Mouse (Mus musculus): ENCODE results near the gene Pabpn1l. TPM values are rescaled to one million over a fixed set of nuclear protein-coding genes. Genes with fewer than 3 reads are reported as not detected.
A peak's percentile ranks its signal among the peaks of the same experiment; 100 is the strongest.

The Pabpn1l gene
- polyA plus RNA-seq, 1 experiment from 2014 or later: not detected

GRCm38 (mm10) chr8:122661894-122662293, 39.4 kb upstream of the Pabpn1l start:
- no peak overlapping the region for H3K4me3 ChIP-seq
- peaks cover 62% of the 10 kb centered on the region for H3K4me1 ChIP-seq (replicated peaks)
- no peak overlapping the region for H3K27ac ChIP-seq
- H3K27me3 ChIP-seq: no peaks in the 10 kb centered on the region
- H3K9me3 ChIP-seq (replicated peaks): no peaks in the 10 kb centered on the region
- ATAC-seq (replicated peaks; ENCODE audit: insufficient number of reproducible peaks, insufficient read depth, low FRiP score, low read depth): no peak
- no peaks in the 10 kb centered on the region for H3K36me3 ChIP-seq
- H3K4me2 ChIP-seq: no peak overlapping the region
- 78% methylated on average over 2 of the region's 2 CpGs for WGBS
- H3K9ac ChIP-seq: no peak overlapping the region

DNA sequence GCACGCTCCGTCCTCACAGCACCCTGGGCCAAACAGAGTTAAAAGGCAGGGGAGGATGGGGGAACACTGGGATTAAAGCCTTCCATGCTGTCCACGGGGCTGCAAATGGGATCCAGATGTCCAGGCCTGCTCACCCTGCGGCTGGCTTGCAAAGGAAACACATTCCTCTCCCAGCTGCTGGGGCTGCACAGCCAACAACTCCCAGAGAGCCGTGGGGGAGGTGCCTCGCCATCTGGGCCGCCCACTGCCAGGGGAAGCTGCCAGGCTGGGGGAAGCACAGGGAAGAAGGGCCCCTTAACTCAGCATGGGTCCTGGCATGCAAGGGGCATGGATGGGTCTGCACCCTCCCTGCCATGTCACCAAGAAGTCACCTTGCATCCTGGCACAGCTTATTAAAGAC, 38.6 kb upstream of the Pabpn1l start:
- H3K4me3 ChIP-seq: no peak overlapping the region
- H3K9ac ChIP-seq: no peak overlapping the region
- ATAC-seq (replicated peaks; ENCODE audit: insufficient number of reproducible peaks, insufficient read depth, low FRiP score, low read depth): peak; percentile 52
- no peaks in the 10 kb centered on the region for H3K9me3 ChIP-seq (replicated peaks)
- H3K4me2 ChIP-seq: 0 out of 2 replicates have a peak overlapping the region, but pooled peaks have one; percentile 4
- WGBS: 25% methylated on average over 7 of the region's 7 CpGs
- no peaks in the 10 kb centered on the region for H3K36me3 ChIP-seq
- H3K27me3 ChIP-seq: no peaks in the 10 kb centered on the region
- peak overlapping the region; percentile 50 for H3K27ac ChIP-seq
- H3K4me1 ChIP-seq (replicated peaks): peaks cover 59% of the 10 kb centered on the region

GRCm38 (mm10) chr8:122660022-122660421, 37.5 kb upstream of the Pabpn1l start:
- Histone ChIP-seq H3K9ac (no peak overlapping the region), H3K4me1 (replicated peaks) (peaks cover 59% of the 10 kb centered on the region), H3K27ac (no peak overlapping the region), H3K27me3 (no peaks in the 10 kb centered on the region), H3K4me3 (no peak overlapping the region), H3K9me3 (replicated peaks) (no peaks in the 10 kb centered on the region), H3K36me3 (no peaks in the 10 kb centered on the region), H3K4me2 (no peak overlapping the region)
- 79% methylated on average over 2 of the region's 2 CpGs for WGBS
- no peak for ATAC-seq (replicated peaks; ENCODE audit: insufficient number of reproducible peaks, insufficient read depth, low FRiP score, low read depth)

- no peak for ATAC-seq (replicated peaks; ENCODE audit: insufficient number of reproducible peaks, insufficient read depth, low FRiP score, low read depth)
- Histone ChIP-seq H3K4me2 (no peak overlapping the region), H3K36me3 (no peaks in the 10 kb centered on the region), H3K4me1 (replicated peaks) (peaks cover 60% of the 10 kb centered on the region), H3K27ac (no peak overlapping the region), H3K4me3 (no peak overlapping the region), H3K9ac (no peak overlapping the region), H3K9me3 (replicated peaks) (no peaks in the 10 kb centered on the region), H3K27me3 (no peaks in the 10 kb centered on the region)
- 77% methylated on average over 9 of the region's 9 CpGs for WGBS
Observed at GRCm38 (mm10) chr8:122658807-122659160, 36.2 kb upstream of the Pabpn1l start.

GRCm38 (mm10) chr8:122658149-122658806, 35.7 kb upstream of the Pabpn1l start:
- no peak overlapping the region for H3K4me3 ChIP-seq
- peaks cover 60% of the 10 kb centered on the region for H3K4me1 ChIP-seq (replicated peaks)
- no peaks in the 10 kb centered on the region for H3K9me3 ChIP-seq (replicated peaks)
- H3K27ac ChIP-seq: no peak overlapping the region
- H3K27me3 ChIP-seq: no peaks in the 10 kb centered on the region
- H3K9ac ChIP-seq: no peak overlapping the region
- no peak for ATAC-seq (replicated peaks; ENCODE audit: insufficient number of reproducible peaks, insufficient read depth, low FRiP score, low read depth)
- H3K4me2 ChIP-seq: no peak overlapping the region
- 74% methylated on average over 10 of the region's 10 CpGs for WGBS
- H3K36me3 ChIP-seq: no peaks in the 10 kb centered on the region

- peaks cover 57% of the 10 kb centered on the region for H3K4me1 ChIP-seq (replicated peaks)
- no peaks in the 10 kb centered on the region for H3K36me3 ChIP-seq
- H3K9ac ChIP-seq: no peak overlapping the region
- no peak overlapping the region for H3K4me2 ChIP-seq
- no peaks in the 10 kb centered on the region for H3K9me3 ChIP-seq (replicated peaks)
- 49% methylated on average over 13 of the region's 13 CpGs for WGBS
- H3K4me3 ChIP-seq: no peak overlapping the region
- peak overlapping the region; percentile 17; the same call in 1 of the 2 replicates for H3K27ac ChIP-seq
- peak; percentile 53 for ATAC-seq (replicated peaks; ENCODE audit: insufficient number of reproducible peaks, insufficient read depth, low FRiP score, low read depth)
- H3K27me3 ChIP-seq: 0 out of 2 replicates have a peak, but pooled peaks cover 3% of the 10 kb centered on the region
Observed at GRCm38 (mm10) chr8:122656056-122656999, 33.8 kb upstream of the Pabpn1l start.

DNA sequence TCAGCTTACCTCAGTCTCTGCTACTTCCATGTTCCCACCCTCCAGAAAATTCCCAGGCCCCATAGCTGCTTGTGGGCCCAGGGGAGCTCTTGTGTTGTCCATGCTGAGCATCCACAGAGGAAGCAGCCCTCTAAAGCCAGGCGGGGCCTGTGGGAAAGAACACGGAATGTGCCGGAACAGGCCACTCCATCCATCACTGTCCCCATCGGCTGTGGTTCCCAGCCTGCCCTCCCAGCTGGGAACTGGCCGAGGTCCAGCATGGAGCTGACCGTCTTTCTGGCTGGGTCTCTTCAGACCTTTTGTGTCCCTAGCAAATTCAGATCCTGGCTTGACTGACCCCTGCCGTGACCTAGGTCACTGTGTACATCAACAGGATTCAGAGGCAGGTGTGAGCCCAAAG, 32.2 kb upstream of the Pabpn1l start:
- Histone ChIP-seq H3K27ac (peak overlapping the region; percentile 14; the same call in 1 of the 2 replicates), H3K27me3 (0 out of 2 replicates have a peak, but pooled peaks cover 5% of the 10 kb centered on the region), H3K4me2 (no peak overlapping the region), H3K4me3 (no peak overlapping the region), H3K4me1 (replicated peaks) (peaks cover 51% of the 10 kb centered on the region), H3K9ac (no peak overlapping the region), H3K9me3 (replicated peaks) (no peaks in the 10 kb centered on the region), H3K36me3 (no peaks in the 10 kb centered on the region)
- WGBS: 41% methylated on average over 7 of the region's 7 CpGs
- no peak for ATAC-seq (replicated peaks; ENCODE audit: insufficient number of reproducible peaks, insufficient read depth, low FRiP score, low read depth)

- H3K4me3 ChIP-seq: no peak overlapping the region
- 57% methylated on average over 6 of the region's 6 CpGs for WGBS
Observed at GRCm38 (mm10) chr8:122652643-122653042, 30.1 kb upstream of the Pabpn1l start.

GRCm38 (mm10) chr8:122651326-122651921, 28.9 kb upstream of the Pabpn1l start:
- no peak overlapping the region for H3K4me3 ChIP-seq
- no peak overlapping the region for H3K9ac ChIP-seq
- ATAC-seq (replicated peaks; ENCODE audit: insufficient number of reproducible peaks, insufficient read depth, low FRiP score, low read depth): no peak
- peaks cover 46% of the 10 kb centered on the region for H3K4me1 ChIP-seq (replicated peaks)
- no peaks in the 10 kb centered on the region for H3K36me3 ChIP-seq
- WGBS: 62% methylated on average over 16 of the region's 16 CpGs
- 0 out of 2 replicates have a peak, but pooled peaks cover 5% of the 10 kb centered on the region for H3K27me3 ChIP-seq
- no peak overlapping the region for H3K4me2 ChIP-seq
- H3K9me3 ChIP-seq (replicated peaks): no peaks in the 10 kb centered on the region
- no peak overlapping the region for H3K27ac ChIP-seq

More at GRCm38 (mm10) chr8:122652643-122653042, 30.1 kb upstream of the Pabpn1l start:
- H3K36me3 ChIP-seq: no peaks in the 10 kb centered on the region
- H3K9me3 ChIP-seq (replicated peaks): no peaks in the 10 kb centered on the region
- no peak for ATAC-seq (replicated peaks; ENCODE audit: insufficient number of reproducible peaks, insufficient read depth, low FRiP score, low read depth)
- H3K9ac ChIP-seq: no peak overlapping the region
- H3K27me3 ChIP-seq: 0 out of 2 replicates have a peak, but pooled peaks cover 5% of the 10 kb centered on the region
- H3K4me1 ChIP-seq (replicated peaks): peaks cover 41% of the 10 kb centered on the region
- H3K27ac ChIP-seq: no peak overlapping the region
- no peak overlapping the region for H3K4me2 ChIP-seq

DNA sequence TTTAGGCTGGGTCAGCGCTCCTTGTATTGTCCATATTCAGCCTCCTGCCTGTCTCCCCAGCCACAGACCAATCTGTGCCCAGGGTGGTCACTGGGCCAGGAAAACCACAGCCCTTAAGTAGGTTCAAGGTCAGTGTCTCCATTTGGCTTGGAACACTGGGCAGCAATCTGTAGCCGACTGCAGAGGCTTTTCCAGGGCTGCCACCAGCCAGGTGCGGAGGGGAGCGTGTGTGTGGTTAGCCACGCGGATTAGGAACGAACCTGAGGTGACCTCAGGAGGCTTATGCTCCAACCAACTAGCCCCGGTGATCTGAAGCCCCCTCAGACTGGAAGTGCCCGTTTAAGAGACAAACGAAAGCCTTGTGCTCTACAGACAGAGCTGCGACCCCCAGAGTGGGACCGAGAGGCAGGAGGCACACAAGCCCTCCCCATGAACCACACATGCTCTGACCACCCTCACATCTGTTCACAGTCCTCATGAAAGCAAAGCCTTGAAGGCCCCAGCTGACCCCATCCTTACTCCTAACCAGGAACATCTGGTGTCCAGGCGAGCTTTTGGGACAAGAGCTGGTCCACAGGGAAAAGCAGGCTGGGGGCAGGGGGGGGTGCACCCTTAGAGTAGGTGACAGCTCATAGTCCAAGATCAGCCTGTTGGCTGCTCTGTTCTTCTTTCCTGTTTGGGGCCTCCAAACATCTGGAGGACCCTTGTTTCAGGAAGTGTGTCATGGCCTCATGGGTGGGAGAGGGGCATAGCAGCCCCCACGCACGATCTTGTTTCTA, 25.8 kb upstream of the Pabpn1l start:
- no peak for ATAC-seq (replicated peaks; ENCODE audit: insufficient number of reproducible peaks, insufficient read depth, low FRiP score, low read depth)
- H3K9ac ChIP-seq: no peak overlapping the region
- H3K27ac ChIP-seq: no peak overlapping the region
- 76% methylated on average over 15 of the region's 15 CpGs for WGBS
- no peaks in the 10 kb centered on the region for H3K36me3 ChIP-seq
- H3K9me3 ChIP-seq (replicated peaks): no peaks in the 10 kb centered on the region
- peaks cover 26% of the 10 kb centered on the region for H3K4me1 ChIP-seq (replicated peaks)
- H3K4me2 ChIP-seq: no peak overlapping the region
- H3K27me3 ChIP-seq: 0 out of 2 replicates have a peak, but pooled peaks cover 5% of the 10 kb centered on the region
- no peak overlapping the region for H3K4me3 ChIP-seq
